Mouse (Mus musculus) gonadal fat pad, adult 2 months (tissue): ENCODE data around the gene Tdrd7. TPM values are rescaled to one million over a fixed set of nuclear protein-coding genes. Genes with fewer than 3 reads are reported as not detected.

Experiments used
- DNase-seq: peaks from one replicate; pipeline ENCODE4 v3.0.0-alpha.2; 2012; ENCODE audit warnings: low read depth
- polyA plus RNA-seq: library from polyadenylated mRNA; depleted of rRNA; stranded (reverse); fragments of >200 nt; gene quantifications from 2 replicates; pipeline ENCODE4 v1.2.3, GENCODE M21; 2012

The Tdrd7 gene
- polyA plus RNA-seq, 1 experiment = 28.9 TPM

GRCm38 (mm10) chr4:46041761-46042504, 76.8 kb downstream of the Tdrd7 start:
- DNase-seq = no peak

GRCm38 (mm10) chr4:46042505-46042850, 77.3 kb downstream of the Tdrd7 start:
- no peak for DNase-seq

- DNase-seq = no peak
These were observed 78.2 kb downstream of the Tdrd7 start for GRCm38 (mm10) chr4:46043361-46043760.

- DNase-seq = no peak
These were observed 82.8 kb downstream of the Tdrd7 start for GRCm38 (mm10) chr4:46047971-46048370.

GRCm38 (mm10) chr4:46048418-46048817, 83.3 kb downstream of the Tdrd7 start:
- DNase-seq = no peak

GRCm38 (mm10) chr4:46053323-46054107, 88.4 kb downstream of the Tdrd7 start:
- DNase-seq = no peak

GRCm38 (mm10) chr4:46056163-46056562, 91.0 kb downstream of the Tdrd7 start:
- DNase-seq = no peak

GRCm38 (mm10) chr4:46061259-46061962, 96.3 kb downstream of the Tdrd7 start:
- no peak for DNase-seq

GRCm38 (mm10) chr4:46063841-46064240, 98.7 kb downstream of the Tdrd7 start:
- no peak for DNase-seq

- no peak for DNase-seq
These were observed 99.1 kb downstream of the Tdrd7 start for GRCm38 (mm10) chr4:46064263-46064662.

- no peak for DNase-seq
These were observed 99.8 kb downstream of the Tdrd7 start for GRCm38 (mm10) chr4:46064961-46065360.

- DNase-seq = no peak
These were observed 100.7 kb downstream of the Tdrd7 start for GRCm38 (mm10) chr4:46065695-46066340.

- no peak for DNase-seq
These were observed 102.9 kb downstream of the Tdrd7 start for GRCm38 (mm10) chr4:46068060-46068459.

- DNase-seq = no peak
These were observed 103.4 kb downstream of the Tdrd7 start for GRCm38 (mm10) chr4:46068573-46068972.

- no peak for DNase-seq
These were observed 104.8 kb downstream of the Tdrd7 start for GRCm38 (mm10) chr4:46069851-46070482.

- no peak for DNase-seq
These were observed 107.5 kb downstream of the Tdrd7 start for GRCm38 (mm10) chr4:46072631-46073030.

GRCm38 (mm10) chr4:46073736-46074135, 108.6 kb downstream of the Tdrd7 start:
- no peak for DNase-seq

- no peak for DNase-seq
These were observed 110.5 kb downstream of the Tdrd7 start for GRCm38 (mm10) chr4:46075664-46076063.

- no peak for DNase-seq
These were observed 111.8 kb downstream of the Tdrd7 start for GRCm38 (mm10) chr4:46076892-46077291.

GRCm38 (mm10) chr4:46080261-46080660, 115.1 kb downstream of the Tdrd7 start:
- DNase-seq = no peak

- no peak for DNase-seq
These were observed 117.4 kb downstream of the Tdrd7 start for GRCm38 (mm10) chr4:46082555-46082954.
